Mouse (Mus musculus): ENCODE measurements around the gene Tns4. TPM values are rescaled to one million over a fixed set of nuclear protein-coding genes. Genes with fewer than 3 reads are reported as not detected.
A peak's percentile ranks its signal among the peaks of the same experiment; 100 is the strongest.

Gene Tns4
- polyA plus RNA-seq, 1 experiment from 2014 or later, result 0.19 TPM

DNA sequence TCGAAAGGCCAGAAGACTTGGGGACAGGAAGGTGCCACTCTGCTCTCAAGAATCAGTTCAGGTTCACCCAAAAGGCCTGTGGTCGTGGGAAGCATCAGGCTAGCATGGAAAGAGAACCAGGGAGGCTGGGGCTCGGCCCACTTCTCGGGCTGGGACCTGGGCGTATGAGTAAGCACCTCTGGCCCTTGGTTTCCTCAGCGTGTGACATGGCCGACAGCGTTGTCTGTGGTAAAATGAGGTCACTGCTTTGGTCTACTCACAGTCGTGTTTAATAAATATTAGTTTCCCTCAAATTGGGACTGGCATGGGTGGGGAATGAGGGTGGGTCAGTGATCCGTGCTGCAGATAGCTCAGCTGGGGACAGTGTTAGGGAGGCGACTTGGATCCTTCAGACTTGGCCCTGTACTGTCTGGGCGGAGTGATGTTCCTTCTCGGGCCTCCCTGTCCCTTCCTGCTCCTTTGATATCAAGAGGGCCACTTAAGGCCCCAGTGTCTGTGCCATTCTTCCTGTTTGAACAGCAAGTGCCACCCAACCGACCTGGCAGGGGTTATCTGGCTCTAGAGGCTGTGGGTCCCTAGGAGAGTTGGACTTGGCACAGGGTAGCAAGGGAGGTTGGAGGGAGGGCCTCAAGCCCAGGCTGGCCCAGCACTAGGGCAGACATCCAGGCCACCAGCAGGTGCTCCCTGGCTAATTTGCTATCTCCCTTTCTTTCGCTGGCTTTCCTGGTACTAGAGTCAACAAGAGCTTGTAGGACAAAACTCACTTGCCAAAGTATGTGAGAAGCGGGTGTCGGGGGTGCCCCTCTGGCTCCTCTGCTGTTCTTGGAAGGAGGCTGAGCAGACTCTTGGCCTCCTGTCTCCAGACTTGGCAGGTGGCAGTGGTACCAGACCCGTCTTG is 38.9 kb upstream of the Tns4 start:
- WGBS, result 84% methylated on average over 18 of the region's 18 CpGs
- Histone ChIP-seq H3K4me1 (peaks cover 15% of the 10 kb centered on the region), H3K9me3 (no peaks in the 10 kb centered on the region), H3K27ac (replicated peaks) (no peak overlapping the region), H3K36me3 (no peaks in the 10 kb centered on the region), H3K4me3 (no peak overlapping the region), H3K4me2 (replicated peaks) (no peak overlapping the region), H3K9ac (replicated peaks) (no peak overlapping the region), H3K27me3 (no peaks in the 10 kb centered on the region)
- no peak for ATAC-seq (ENCODE audit: low FRiP score, low read depth)

- Histone ChIP-seq H3K9me3 (no peaks in the 10 kb centered on the region), H3K4me2 (replicated peaks) (no peak overlapping the region), H3K27me3 (no peaks in the 10 kb centered on the region), H3K36me3 (no peaks in the 10 kb centered on the region), H3K4me3 (no peak overlapping the region), H3K27ac (replicated peaks) (no peak overlapping the region), H3K4me1 (peaks cover 4% of the 10 kb centered on the region), H3K9ac (replicated peaks) (no peak overlapping the region)
- WGBS, result 47% methylated on average over 5 of the region's 5 CpGs
- ATAC-seq (ENCODE audit: low FRiP score, low read depth), result no peak
Observed at GRCm38 (mm10) chr11:99126482-99127253, 37.6 kb upstream of the Tns4 start.

GRCm38 (mm10) chr11:99124635-99125029 is 35.5 kb upstream of the Tns4 start:
- H3K9me3 ChIP-seq, result no peaks in the 10 kb centered on the region
- H3K36me3 ChIP-seq, result no peaks in the 10 kb centered on the region
- no peak for ATAC-seq (ENCODE audit: low FRiP score, low read depth)
- H3K27me3 ChIP-seq, result no peaks in the 10 kb centered on the region
- 52% methylated on average over 10 of the region's 10 CpGs for WGBS
- no peak overlapping the region for H3K4me3 ChIP-seq
- peaks cover 14% of the 10 kb centered on the region for H3K4me1 ChIP-seq
- H3K27ac ChIP-seq (replicated peaks), result no peak overlapping the region
- H3K4me2 ChIP-seq (replicated peaks), result no peak overlapping the region
- H3K9ac ChIP-seq (replicated peaks), result no peak overlapping the region

GRCm38 (mm10) chr11:99123977-99124634 is 35.0 kb upstream of the Tns4 start:
- Histone ChIP-seq H3K36me3 (no peaks in the 10 kb centered on the region), H3K27me3 (no peaks in the 10 kb centered on the region), H3K4me3 (no peak overlapping the region), H3K9me3 (no peaks in the 10 kb centered on the region), H3K9ac (replicated peaks) (no peak overlapping the region), H3K27ac (replicated peaks) (no peak overlapping the region), H3K4me1 (peaks cover 19% of the 10 kb centered on the region), H3K4me2 (replicated peaks) (no peak overlapping the region)
- no peak for ATAC-seq (ENCODE audit: low FRiP score, low read depth)
- 49% methylated on average over 15 of the region's 15 CpGs for WGBS

DNA sequence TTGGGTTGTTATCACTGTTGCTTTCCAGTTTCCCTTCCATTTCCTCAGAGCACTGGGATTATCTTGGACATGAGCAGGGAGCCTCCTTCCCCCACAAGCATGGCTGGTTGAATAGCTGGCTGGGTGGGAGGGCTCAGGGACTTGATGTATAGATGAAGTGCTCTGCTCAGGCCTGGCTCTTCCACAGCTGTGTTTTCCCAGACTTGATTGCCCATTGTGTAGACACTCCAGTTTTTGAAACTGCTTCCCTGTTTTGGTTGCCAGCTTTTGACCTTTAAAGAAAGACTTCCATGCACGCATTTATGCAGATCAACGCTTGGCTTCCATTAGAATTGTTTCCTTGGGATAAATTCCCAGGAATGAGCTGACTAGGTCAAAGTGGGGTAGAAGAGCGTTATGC is 33.6 kb upstream of the Tns4 start:
- Histone ChIP-seq H3K4me2 (replicated peaks) (no peak overlapping the region), H3K36me3 (no peaks in the 10 kb centered on the region), H3K9ac (replicated peaks) (no peak overlapping the region), H3K27ac (replicated peaks) (no peak overlapping the region), H3K4me1 (peaks cover 19% of the 10 kb centered on the region), H3K9me3 (no peaks in the 10 kb centered on the region), H3K27me3 (no peaks in the 10 kb centered on the region), H3K4me3 (no peak overlapping the region)
- WGBS, result 71% methylated on average over 3 of the region's 3 CpGs
- no peak for ATAC-seq (ENCODE audit: low FRiP score, low read depth)

- Histone ChIP-seq H3K9me3 (no peaks in the 10 kb centered on the region), H3K4me1 (peaks cover 19% of the 10 kb centered on the region), H3K4me2 (replicated peaks) (peak overlapping the region; percentile 31), H3K4me3 (no peak overlapping the region), H3K36me3 (no peaks in the 10 kb centered on the region), H3K9ac (replicated peaks) (0 out of 2 replicates have a peak overlapping the region, but pooled peaks have one; percentile 21), H3K27ac (replicated peaks) (peak overlapping the region; percentile 65), H3K27me3 (no peaks in the 10 kb centered on the region)
- WGBS, result 32% methylated on average over 14 of the region's 14 CpGs
- ATAC-seq (ENCODE audit: low FRiP score, low read depth), result no peak
Observed at GRCm38 (mm10) chr11:99121218-99121631, 32.1 kb upstream of the Tns4 start.

- WGBS, result 36% methylated on average over 20 of the region's 20 CpGs
- Histone ChIP-seq H3K4me3 (no peak overlapping the region), H3K4me2 (replicated peaks) (peak overlapping the region; percentile 31)
Observed at GRCm38 (mm10) chr11:99120524-99121217, 31.6 kb upstream of the Tns4 start.

GRCm38 (mm10) chr11:99118963-99119362 is 29.9 kb upstream of the Tns4 start:
- no peaks in the 10 kb centered on the region for H3K9me3 ChIP-seq
- 85% methylated on average over 7 of the region's 7 CpGs for WGBS
- H3K27me3 ChIP-seq, result no peaks in the 10 kb centered on the region
- peaks cover 19% of the 10 kb centered on the region for H3K4me1 ChIP-seq
- H3K4me3 ChIP-seq, result no peak overlapping the region
- no peak overlapping the region; the same call in 1 of the 2 replicates for H3K27ac ChIP-seq (replicated peaks)
- H3K9ac ChIP-seq (replicated peaks), result no peak overlapping the region
- no peak overlapping the region for H3K4me2 ChIP-seq (replicated peaks)
- no peak for ATAC-seq (ENCODE audit: low FRiP score, low read depth)
- no peaks in the 10 kb centered on the region for H3K36me3 ChIP-seq

More at GRCm38 (mm10) chr11:99120524-99121217, 31.6 kb upstream of the Tns4 start:
- peak; percentile 62; the same call in 1 of the 2 replicates for ATAC-seq (ENCODE audit: low FRiP score, low read depth)
- Histone ChIP-seq H3K9me3 (no peaks in the 10 kb centered on the region), H3K27ac (replicated peaks) (peak overlapping the region; percentile 65), H3K27me3 (no peaks in the 10 kb centered on the region), H3K4me1 (peaks cover 19% of the 10 kb centered on the region), H3K36me3 (no peaks in the 10 kb centered on the region), H3K9ac (replicated peaks) (0 out of 2 replicates have a peak overlapping the region, but pooled peaks have one; percentile 21)

GRCm38 (mm10) chr11:99118420-99118819 is 29.3 kb upstream of the Tns4 start:
- Histone ChIP-seq H3K4me3 (no peak overlapping the region), H3K27me3 (no peaks in the 10 kb centered on the region), H3K9ac (replicated peaks) (no peak overlapping the region), H3K4me1 (peaks cover 19% of the 10 kb centered on the region), H3K36me3 (no peaks in the 10 kb centered on the region), H3K9me3 (no peaks in the 10 kb centered on the region), H3K4me2 (replicated peaks) (no peak overlapping the region), H3K27ac (replicated peaks) (no peak overlapping the region)
- no peak for ATAC-seq (ENCODE audit: low FRiP score, low read depth)
- WGBS, result 91% methylated on average over 1 of the region's 1 CpGs

DNA sequence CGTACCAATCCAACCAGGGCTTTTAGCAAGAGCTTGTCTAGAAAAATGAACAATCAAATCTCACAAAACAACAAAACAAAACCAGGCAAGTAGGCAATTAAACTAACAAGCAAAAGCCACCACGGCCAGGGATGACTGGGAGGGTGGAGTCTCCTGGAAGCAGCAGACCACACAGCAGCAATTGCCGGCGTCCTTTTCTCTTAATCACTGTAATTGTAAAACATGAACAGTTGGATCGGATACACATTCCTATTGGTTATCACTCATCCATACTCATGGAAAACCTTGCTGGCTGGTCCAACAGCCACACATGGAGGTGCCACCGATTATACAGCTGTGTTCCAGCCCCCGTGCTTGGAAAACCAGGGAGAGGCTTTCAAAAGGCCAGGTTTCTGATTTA is 28.8 kb upstream of the Tns4 start:
- no peaks in the 10 kb centered on the region for H3K9me3 ChIP-seq
- H3K4me2 ChIP-seq (replicated peaks), result no peak overlapping the region
- ATAC-seq (ENCODE audit: low FRiP score, low read depth), result no peak
- no peaks in the 10 kb centered on the region for H3K36me3 ChIP-seq
- no peak overlapping the region for H3K27ac ChIP-seq (replicated peaks)
- H3K27me3 ChIP-seq, result no peaks in the 10 kb centered on the region
- H3K9ac ChIP-seq (replicated peaks), result no peak overlapping the region
- no peak overlapping the region for H3K4me3 ChIP-seq
- 89% methylated on average over 7 of the region's 7 CpGs for WGBS
- peaks cover 25% of the 10 kb centered on the region for H3K4me1 ChIP-seq

DNA sequence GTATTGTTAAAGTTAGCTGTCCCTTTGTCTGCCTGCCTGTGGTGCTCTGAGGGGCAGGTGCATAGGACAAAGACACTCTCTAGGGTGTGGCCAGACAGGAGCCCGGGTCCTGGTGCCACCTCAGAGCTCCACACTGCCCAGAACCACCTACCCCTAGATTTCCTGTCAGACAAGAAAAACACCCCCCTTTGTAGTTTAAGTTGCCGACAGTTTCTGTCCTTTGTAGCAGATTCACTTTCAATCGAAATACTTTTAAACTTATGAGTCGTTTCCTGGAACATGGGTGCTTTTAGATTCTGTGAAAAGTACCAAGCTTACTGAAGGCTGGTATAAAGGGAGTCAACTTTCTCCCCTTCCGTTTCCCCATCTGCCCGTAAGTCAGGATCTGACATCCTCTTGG is 26.8 kb upstream of the Tns4 start:
- ATAC-seq (ENCODE audit: low FRiP score, low read depth), result no peak
- Histone ChIP-seq H3K4me3 (no peak overlapping the region), H3K4me2 (replicated peaks) (no peak overlapping the region), H3K9me3 (no peaks in the 10 kb centered on the region), H3K27ac (replicated peaks) (no peak overlapping the region), H3K4me1 (peaks cover 24% of the 10 kb centered on the region), H3K9ac (replicated peaks) (no peak overlapping the region), H3K27me3 (no peaks in the 10 kb centered on the region), H3K36me3 (no peaks in the 10 kb centered on the region)
- 78% methylated on average over 6 of the region's 6 CpGs for WGBS

All from midbrain, embryonic 12.5 days (tissue).